Mouse (Mus musculus): ENCODE measurements around the gene Man1a.
A peak's percentile ranks its signal among the peaks of the same experiment; 100 is the strongest.

The Man1a gene

DNA sequence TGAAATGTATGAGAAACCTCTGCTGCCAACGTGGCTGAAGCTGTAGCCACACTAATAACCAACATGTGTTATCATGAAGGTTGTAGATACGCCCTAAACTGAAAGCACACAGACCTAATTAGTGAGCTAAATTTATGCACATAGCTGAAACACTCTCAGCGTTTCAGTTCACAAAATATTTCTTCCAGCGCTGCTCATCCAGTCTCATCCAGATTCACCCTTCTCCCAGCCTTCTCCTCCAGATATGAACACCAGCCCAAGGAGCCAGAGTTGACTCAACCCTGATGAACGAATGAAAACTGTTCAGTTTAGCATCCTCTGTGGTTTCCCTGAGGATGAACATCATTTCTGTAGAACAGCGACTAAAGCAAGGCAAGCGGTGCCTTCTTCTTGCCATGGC lies 15.8 kb downstream of the Man1a start:
- no peak for DNase-seq (ENCODE audit: low read depth)

DNA sequence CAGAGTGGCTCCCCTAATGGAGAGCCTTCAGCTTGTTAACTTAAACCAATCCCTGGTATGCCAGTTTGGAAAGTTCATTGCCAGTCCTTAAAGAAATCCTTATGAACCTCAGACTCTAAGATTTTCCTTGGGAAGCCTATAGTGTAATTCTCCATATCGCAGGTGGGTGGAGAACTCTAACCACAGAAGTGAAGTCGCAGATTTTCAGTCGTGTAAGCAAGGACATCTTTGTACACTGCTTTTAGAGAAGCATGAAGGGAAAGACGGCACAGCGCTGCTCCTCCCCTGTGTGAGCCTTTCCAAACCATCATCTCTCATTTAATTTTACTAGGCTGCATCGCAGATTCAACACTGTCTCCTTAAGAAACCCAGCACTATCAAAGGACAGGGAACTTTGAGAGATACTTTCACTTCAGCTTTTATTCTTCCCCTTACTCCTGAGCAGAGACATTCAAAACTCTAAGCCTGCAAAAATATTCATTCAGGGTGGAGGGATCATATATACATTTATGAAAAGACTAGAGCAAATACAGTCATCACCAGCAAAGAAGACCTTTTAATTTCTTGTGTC lies 16.6 kb downstream of the Man1a start:
- no peak for DNase-seq (ENCODE audit: low read depth)

DNA sequence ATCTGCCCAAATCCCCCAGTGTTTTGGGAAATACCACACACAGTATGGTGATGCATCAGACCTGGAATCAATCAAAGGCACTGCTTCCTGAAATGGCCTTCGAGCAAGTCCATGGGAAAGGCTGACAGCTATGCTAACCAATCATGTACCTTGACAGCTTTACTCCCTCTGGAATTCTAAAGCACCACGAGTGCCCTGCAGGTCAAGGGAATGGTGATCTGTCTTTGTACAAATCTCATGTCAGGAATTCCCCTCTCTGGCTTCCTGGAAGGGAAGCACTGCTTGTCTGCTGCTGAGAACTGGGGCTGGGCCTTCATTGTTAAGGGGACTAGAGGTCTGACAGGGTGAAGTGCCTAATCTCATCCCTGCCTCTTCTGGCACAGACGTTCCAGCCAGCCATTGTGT lies 17.3 kb downstream of the Man1a start:
- DNase-seq (ENCODE audit: low read depth), result no peak

DNA sequence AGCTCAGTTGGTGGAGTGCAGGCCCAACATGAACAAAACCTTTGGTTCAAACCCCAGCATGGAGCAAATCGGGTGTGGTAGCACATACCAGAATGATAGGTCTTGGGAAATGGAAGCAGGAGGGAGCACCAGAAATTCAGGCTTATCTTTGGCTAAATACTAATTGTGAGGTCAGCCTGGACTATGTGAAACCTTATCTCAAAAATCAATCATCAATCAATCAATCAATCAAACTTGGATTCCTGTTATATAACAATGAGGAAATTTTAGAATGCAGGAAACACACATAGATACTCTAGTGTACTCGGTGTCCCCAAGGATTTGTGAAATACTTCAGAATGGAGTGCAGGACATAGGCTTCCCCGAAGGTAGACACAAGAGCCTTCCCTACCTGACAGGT lies 17.8 kb downstream of the Man1a start:
- no peak for DNase-seq (ENCODE audit: low read depth)

DNA sequence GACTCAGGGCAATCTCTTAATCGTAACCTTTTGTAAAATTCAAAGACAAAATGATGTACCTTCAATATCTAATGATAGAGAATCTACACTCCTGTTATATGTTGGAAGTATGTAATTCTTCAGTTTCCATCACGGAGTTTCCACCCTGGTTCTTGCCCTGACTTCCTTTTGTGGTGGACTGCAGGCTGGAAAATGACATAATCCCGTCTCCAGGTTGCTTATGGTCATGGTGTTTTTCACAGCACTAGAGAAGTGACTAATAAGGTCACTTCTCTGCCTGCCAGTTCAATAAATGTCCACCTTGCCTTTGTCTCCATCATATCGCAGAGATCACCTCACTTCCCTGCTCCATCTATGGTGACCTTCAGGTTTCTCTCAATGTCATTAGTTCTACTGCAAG lies 22.2 kb downstream of the Man1a start:
- no peak for DNase-seq (ENCODE audit: low read depth)

DNA sequence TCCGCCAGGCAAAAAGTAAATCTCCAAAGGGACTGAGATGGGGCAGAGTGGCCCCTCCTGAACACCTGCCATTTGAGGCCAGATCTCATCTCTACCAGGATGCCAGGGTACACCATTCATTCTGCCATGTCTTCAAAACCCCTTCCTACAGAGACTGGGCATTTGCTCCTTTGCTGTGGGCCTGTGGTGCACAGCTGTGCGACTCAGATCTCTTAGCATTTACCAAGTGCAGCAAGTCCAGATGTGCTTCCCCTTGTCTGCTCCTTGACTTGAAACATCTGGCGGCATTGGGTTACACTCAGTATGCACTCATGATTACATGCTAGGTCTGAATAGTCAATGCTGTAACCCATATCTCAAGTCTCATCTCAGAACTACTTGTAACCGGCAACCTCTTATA lies 28.5 kb downstream of the Man1a start:
- DNase-seq (ENCODE audit: low read depth), result no peak

DNA sequence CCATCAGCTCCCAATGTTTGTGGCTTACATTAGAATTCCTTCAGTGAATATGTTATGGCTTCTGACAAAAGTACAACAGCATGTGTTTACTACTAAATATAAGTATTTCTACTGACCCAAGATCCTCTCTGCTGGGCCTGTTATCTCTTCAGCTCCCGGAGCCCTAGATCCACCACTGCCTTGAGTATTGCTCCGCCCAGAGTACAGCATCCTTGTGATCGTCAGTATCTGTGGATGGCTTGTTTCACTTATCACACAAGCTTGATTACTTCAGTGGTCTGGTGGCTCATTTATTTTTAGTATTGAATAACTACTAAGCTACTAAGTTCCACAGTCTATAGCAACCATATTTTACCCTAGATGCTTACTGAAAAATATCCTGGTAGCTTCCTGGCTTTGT lies 33.1 kb downstream of the Man1a start:
- no peak for DNase-seq (ENCODE audit: low read depth)

DNA sequence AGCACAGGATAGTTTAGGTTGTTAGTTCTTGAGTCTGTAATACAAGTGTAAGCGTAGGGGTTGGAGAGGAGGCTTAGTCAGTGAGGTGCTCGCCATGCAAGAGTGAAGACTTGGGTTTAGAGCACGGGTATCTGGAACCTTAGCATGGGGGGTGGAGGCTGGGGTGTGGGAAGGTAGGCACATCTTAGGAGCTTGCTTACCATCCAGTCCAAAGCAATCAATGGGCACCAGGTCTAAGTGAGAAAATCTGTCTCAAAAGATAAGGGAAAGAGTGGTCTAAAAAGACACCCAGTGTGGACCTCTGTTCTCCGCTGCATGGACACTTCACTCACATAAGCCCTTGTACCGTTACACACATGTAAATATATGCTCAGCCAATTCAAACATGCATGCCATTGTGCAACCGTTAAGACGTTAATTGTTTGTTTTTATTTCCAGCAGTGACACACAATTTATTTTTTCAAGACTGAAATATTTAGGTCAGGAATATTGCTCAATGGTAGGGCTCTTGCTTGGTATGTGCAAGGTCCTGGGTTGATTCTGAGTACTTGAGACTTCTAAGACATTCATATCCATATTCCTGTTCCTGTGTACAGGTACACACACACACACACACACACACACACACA lies 34.1 kb downstream of the Man1a start:
- no peak for DNase-seq (ENCODE audit: low read depth)

DNA sequence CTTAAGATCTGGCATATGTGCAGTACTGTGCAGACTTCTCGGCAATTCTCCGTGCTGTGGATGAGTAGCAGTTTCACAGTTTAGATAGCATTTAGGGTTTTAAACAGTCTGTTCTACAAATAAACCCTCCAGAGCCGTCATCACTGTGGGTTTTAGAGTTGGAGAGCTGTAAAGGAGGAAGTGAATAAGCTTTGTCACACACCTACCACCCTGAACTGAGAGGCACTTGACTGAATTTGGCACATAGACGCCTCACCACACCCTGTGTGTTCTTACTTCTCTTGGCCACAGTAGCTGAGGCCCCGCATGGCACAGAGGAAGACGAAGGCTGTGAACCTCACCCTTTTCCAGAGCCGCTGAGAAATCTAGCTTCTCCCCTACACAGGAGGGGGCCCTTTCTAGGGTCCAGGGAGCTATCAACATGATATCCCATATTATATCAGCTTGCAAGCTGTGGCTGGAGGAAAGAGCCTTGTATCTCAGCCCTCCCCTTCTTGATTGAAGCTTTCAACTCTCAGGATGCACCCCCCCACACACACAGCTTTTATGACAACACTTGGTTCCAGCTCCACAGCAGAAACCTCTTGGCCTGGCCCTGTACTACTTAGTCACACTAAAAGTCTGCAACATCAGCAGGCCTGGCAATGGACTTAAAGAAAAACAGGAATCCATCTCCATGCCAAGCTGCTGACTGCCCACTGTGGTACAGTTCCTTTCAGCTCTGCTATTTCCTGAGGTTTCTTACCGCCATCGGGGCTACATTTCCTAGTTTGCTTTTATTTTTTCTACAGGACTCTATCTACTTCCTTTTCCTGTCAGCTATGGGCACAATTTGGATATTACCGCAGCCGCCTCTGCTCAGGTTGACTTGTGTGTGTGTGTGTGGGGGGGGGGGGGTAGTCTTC lies 35.9 kb downstream of the Man1a start:
- peak; percentile 34 for DNase-seq (ENCODE audit: low read depth)

DNA sequence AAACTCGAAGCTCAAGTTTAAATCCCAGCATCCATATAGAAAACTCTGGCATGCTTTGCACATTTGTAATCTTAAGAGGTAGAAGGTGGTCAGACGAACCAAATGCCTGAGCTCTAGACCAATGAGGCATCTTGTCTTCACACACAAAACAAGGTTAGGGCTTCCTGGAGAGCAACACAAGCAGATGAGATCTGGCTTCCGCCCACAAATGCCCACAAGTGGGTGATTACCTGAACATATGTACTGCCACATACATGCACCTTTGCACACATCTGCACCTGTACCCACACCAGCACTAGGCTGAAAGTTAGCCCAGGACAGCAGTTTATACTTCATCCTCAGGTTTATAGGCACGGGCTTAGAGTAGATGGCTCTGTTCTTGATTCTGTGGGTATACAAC lies 36.7 kb downstream of the Man1a start:
- DNase-seq (ENCODE audit: low read depth), result no peak

DNA sequence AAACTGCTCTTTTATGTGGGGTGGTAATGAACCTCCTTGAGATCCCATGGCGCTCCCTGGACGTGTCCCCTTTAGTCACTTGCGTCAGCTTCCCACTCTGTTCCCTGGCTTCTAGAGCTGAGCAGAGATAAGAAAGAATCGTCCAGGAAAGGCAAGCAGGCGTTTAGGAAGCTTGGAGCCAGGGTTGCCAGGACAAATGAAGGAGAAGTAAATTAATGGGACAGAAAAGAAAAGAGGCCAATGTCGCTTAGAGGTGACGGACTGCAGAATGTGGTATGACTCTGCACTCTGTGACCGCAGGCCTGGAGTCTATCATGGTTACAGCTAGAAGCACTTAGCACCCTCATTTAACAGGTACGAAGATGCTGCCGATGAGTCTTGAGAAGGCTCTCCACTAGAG lies 37.7 kb downstream of the Man1a start:
- no peak for DNase-seq (ENCODE audit: low read depth)

DNA sequence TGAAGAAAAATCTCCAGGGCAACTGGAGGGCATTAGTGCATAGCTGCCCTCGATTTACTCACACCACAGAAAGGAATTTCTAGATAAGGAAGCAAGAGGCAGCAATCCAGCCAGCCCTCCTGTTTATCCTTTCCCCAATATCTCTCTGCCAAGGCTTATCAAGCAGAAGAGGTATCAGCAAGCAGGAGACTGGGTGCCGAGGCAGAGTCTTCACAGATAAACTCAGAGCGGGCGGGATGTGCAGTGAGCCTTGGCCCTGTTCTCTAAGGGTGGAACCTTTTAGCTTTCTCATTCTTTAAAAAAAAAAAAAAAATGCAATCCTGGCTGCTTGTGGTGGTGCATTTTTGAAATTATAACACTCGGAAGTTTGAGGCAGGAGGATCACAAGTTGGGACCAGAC lies 38.2 kb downstream of the Man1a start:
- no peak for DNase-seq (ENCODE audit: low read depth)

DNA sequence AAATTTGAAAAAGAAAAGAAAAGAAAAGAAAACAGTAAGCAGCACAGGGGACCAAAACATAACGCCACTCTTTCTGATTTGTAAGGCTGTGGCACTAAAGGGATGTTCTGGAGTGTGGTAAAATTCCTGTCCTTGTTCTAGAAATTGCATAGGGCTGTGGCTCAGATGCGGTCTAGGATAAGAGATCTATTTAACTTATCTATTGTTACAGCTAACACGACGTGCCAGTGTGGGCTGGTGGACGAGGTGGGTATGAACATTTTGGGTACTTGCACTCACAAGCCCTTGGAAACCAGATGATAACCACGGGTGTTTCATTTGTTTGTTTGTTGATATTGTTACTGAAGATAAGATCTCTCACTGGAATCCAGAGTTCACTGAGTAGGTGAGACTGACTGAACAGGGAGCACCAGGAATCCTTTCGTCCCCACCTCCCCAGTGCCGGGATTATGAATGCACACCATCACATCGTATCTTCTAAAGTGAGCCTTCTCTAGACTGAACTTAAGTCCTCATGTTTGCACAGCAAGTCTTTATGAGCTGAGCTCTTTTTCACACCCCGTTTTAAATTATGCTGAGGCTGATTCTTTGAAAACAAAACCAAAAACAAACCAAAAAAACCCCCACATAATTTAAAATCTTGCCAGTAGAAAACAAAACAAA lies 38.9 kb downstream of the Man1a start:
- no peak for DNase-seq (ENCODE audit: low read depth)

DNA sequence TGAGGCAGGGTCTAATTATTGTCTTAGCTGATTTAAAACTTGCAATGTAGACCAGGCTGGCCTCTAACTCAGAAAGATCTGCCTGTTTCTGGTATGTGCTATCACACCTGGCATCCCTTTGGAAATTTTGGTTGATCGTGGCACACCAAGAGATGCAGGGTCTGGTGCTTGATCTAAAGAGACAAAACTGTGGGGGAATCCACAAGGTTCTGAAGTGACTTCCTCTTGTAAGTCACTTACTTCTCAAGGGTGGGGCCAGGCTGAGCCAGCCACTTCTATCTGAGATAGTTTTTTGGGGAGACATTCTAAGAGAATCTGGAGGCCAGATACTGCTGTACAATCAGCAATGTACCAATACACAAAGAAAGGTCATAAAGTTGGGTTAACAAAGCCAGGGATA lies 40.8 kb downstream of the Man1a start:
- DNase-seq (ENCODE audit: low read depth), result no peak

DNA sequence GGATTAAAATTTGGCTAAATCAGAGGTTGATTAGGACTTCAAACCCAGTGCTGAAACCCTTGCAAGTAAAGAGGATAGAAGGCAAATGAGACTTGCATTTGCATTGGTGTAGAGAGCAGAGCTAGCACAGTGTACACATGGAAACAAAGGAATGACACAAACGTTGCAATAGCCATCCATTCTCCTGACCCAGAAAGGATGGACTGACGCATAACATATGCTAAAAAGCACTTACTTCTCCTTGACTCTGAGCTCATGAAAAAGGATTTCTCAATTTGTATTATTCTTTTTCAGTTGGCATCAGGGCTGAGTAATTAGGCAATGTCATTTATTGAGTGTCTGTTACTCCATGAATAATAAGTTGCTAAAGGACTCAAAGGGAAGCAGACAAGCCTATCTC lies 41.6 kb downstream of the Man1a start:
- DNase-seq (ENCODE audit: low read depth), result no peak

DNA sequence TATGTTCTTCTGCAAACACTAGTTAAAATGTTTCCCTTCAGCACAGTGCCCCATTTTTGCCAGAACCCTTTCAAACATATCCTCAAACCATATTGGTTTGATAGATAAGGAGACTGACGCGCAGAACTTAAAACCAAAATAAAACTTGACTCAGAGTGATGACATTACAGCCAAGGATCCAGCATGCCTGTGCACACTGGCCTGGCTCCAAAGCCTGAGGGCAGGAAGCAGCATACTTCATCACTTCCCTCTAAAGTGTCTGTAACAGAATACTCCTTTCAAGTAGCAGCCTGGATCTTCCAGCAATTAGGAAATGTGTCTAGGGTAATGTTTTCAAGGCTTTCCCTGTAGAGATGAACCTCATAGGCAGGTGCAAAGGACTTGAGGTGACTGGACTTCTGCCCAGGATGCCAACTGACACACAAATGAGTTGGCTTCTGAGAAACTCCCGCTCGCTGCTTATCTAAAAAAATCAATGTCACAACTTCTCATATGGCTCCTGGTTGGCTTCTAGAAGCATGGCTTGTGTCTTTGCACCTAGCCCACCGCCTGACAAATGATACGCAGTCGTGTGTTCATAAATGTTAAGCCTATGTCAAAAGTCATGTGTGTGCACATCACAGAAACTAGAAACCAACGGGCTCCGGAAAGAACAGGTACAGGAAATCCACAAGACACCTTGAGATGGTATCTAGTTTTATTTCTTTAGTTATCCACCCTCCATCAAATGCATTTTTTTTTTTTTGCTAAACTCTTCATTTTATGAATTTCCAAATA lies 43.9 kb downstream of the Man1a start:
- DNase-seq (ENCODE audit: low read depth), result no peak

DNA sequence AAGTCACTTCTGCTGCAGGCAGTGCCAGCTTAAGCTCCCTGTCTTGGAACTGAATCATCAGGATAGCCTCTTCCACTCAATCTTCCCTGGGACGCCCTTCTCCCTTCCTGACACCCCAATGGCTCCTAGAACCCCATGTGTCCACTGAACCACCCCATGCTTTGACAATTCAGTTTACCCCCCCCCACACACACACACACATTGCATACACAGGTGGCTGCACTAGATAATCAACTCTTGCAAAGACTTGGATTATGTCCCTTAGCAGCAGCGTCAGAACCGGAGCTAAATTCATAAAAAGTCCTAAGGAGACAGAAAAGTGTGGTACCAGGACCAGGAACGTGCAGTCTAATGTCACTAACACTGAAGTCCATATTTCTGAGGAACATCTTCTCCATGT lies 47.5 kb downstream of the Man1a start:
- DNase-seq (ENCODE audit: low read depth), result no peak

DNA sequence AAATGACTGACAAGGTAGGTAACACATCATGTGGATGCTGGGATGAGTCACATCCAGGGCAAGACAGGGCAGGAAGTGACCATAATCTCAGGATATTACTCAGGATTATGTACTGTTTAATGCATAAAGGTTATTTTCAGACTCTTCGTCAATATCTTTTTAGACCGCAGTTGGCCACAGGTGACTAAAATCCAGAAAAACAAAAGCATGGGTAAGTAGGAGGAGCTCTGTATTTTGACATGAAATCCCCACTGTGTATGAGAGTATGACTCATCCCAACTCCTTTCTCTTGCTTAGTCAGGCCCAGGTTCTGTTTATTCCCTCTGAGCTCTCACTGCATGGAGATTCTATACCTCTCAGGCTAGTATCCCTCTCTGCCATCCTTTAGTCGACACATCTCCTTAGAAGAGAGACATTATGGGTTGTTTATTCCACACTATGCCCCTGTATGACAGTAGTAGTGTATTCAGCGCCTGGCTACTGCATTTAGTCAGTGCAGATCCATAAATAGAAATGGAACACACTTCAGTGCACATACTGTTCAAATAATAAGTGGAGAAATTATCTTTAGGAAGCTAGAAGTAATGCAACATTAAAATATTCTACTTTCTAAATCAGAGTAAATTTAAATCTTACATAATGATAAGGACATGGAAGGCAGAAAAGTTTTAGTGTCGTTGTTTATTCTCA lies 49.5 kb downstream of the Man1a start:
- no peak for DNase-seq (ENCODE audit: low read depth)

DNA sequence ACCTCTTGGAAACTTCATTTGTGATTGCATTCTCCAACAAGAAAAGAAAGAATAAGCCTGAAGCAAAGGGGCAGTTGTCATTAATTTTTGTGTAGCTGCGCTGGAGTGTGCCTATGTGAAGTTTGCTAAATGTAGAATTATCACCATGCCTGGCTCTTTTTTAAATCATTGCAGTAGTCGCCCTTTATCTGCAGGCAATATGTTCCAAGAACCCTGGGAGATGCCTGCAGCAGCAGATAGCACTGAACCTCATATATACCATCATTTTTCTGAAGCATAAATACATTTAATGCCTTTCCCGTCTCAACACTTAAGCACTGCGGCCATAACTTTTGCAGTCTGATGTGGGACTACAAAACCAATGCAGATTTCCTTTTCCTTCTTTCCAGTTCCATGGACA lies 50.3 kb downstream of the Man1a start:
- no peak for DNase-seq (ENCODE audit: low read depth)

DNA sequence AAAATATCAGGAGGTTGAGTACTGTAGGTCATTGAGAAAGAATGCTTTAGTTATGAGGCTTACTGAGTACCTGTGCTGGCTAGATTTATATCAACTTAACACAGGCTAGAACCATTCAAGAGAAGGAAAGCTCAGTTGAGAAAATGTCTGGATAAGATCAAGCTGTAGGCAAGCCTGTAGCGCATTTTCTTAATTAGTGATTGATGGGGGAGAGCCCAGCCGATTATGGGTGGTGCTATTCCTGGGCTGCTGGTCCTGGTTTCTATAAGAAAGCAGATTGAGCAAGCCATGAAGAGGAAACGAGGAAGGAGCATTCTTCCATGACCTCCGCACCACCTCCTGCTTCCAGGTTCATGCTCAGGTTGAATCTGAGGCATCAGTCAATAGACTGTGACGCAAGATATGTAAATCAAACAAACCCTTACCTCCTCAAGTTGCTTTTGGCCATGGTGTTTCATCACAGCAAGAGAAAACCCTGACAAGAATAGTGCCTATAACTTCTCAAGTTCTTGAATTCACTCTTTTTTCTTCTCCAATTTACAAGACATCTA lies 58.4 kb downstream of the Man1a start:
- no peak for DNase-seq (ENCODE audit: low read depth)

DNA sequence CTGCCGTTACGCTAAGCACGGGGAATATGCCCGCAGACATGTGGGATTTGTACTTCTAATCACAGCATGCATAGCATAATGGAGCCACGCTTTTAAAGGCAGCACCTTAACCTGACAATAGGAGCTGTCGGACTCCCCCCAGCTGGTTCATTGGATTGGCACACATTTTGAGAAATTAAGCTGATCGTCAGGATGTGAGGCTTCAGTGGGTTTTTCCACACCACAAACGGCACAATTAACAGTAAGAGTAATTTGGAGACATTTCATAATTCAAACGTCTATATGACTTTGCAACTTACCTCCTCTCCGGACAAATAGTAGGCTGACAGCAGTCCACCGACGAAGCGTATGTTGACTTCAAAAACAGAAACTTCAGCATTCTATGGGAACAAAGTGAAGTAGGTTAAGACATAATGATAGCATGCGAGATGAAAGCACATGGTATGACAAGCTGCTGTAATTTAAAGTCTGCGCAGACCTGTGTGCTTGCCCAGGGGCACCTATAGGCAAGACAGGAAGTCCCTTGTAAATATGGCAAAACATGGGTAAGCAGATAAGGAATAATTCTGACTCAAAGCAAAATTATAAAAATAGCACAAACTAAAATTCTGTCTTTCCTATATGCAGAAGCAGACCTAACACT lies 62.2 kb downstream of the Man1a start:
- no peak for DNase-seq (ENCODE audit: low read depth)
